Mouse (Mus musculus) liver, adult 2 months (tissue): ENCODE measurements around the gene Nedd4. TPM values are rescaled to one million over a fixed set of nuclear protein-coding genes. Genes with fewer than 3 reads are reported as not detected.

ENCODE experiments used
- DNase-seq: peaks from one replicate; pipeline ENCODE4 v3.0.0-alpha.2; 2011; ENCODE audit warnings: low read depth, low spot score; ENCODE audit errors: extremely low read depth
- H3K27ac ChIP-seq: fragments of 200-500 bp; replicated peaks from 2 replicates; pipeline ENCODE4 v1.5.1; 2012; ENCODE audit warnings: low read depth, mild to moderate bottlenecking, control low read depth, inconsistent platforms, low read length; ENCODE audit not compliant: insufficient read depth
- H3K27me3 ChIP-seq: fragments of 200-500 bp; 2 replicates; pipeline ENCODE4 v1.6.1; 2012; ENCODE audit warnings: mild to moderate bottlenecking, moderate library complexity, low read length, inconsistent platforms; ENCODE audit not compliant: control insufficient read depth, insufficient read depth
- H3K36me3 ChIP-seq: fragments of 200-500 bp; 2 replicates; pipeline ENCODE4 v1.6.1; 2012; ENCODE audit warnings: low read length, inconsistent platforms; ENCODE audit not compliant: control insufficient read depth, insufficient read depth
- H3K4me1 ChIP-seq: fragments of 200-500 bp; 2 replicates; pipeline ENCODE4 v1.6.1; 2011; ENCODE audit warnings: low read length; ENCODE audit not compliant: control insufficient read depth, insufficient read depth
- H3K4me3 ChIP-seq: fragments of 200-500 bp; 2 replicates; pipeline ENCODE4 v1.5.1; 2011; ENCODE audit warnings: low read depth, mild to moderate bottlenecking, control low read depth, low read length, moderate library complexity; ENCODE audit not compliant: insufficient read depth
- H3K79me2 ChIP-seq: fragments of 200-500 bp; 2 replicates; pipeline ENCODE4 v1.6.1; 2012; ENCODE audit warnings: inconsistent platforms, mild to moderate bottlenecking, low read length, moderate library complexity; ENCODE audit not compliant: control insufficient read depth, insufficient read depth
- H3K9ac ChIP-seq: fragments of 200-500 bp; 2 replicates; pipeline ENCODE4 v1.6.1; 2012; ENCODE audit warnings: low read depth, mild to moderate bottlenecking, control low read depth, inconsistent platforms, low read length
- CTCF ChIP-seq: fragments of 200-500 bp; IDR thresholded peaks from 2 replicates; pipeline ENCODE4 v1.5.1; 2011; ENCODE audit warnings: low read depth, low read length, control low read depth
- POLR2A ChIP-seq: fragments of 200-500 bp; IDR thresholded peaks from 2 replicates; pipeline ENCODE4 v1.6.1; 2011; ENCODE audit warnings: low read length, control low read depth; ENCODE audit not compliant: insufficient read depth; ENCODE audit errors: extremely low read depth
- WGBS: fragments of 180-500 bp; shearing (Covaris S2); methylation state at CpG from one replicate; pipeline ENCODE4 v1.1.7; 2018; 5-methylcytosine and 5-hydroxymethylcytosine counted together
- polyA plus RNA-seq: library from polyadenylated mRNA; depleted of rRNA; stranded (reverse); fragments of >200 nt; gene quantifications from 2 replicates; pipeline ENCODE4 v1.2.3, GENCODE M21; 2012
- total RNA-seq: library from RNA; depleted of rRNA; stranded (reverse); fragments of >200 nt; gene quantifications from 2 replicates; pipeline ENCODE4 v1.2.3, GENCODE M21; 2014

Gene Nedd4
- total and polyA plus RNA-seq, 2 experiments: 51.7 to 123 TPM

- 42% methylated on average over 3 of the region's 3 CpGs for WGBS
- Histone ChIP-seq H3K4me3 (no peak overlapping the region), H3K4me1 (no peaks in the 10 kb centered on the region), H3K79me2 (no peaks in the 10 kb centered on the region), H3K36me3 (peaks cover 67% of the 10 kb centered on the region), H3K9ac (no peak overlapping the region), H3K27me3 (no peaks in the 10 kb centered on the region), H3K27ac (no peak overlapping the region)
- peak; percentile 25 for DNase-seq
- peak; percentile 71; the same call in 1 of the 2 replicates for TF ChIP-seq CTCF
- no peak for TF ChIP-seq POLR2A
These were observed 71.8 kb downstream of the Nedd4 start for GRCm38 (mm10) chr9:72733966-72734365.

DNA sequence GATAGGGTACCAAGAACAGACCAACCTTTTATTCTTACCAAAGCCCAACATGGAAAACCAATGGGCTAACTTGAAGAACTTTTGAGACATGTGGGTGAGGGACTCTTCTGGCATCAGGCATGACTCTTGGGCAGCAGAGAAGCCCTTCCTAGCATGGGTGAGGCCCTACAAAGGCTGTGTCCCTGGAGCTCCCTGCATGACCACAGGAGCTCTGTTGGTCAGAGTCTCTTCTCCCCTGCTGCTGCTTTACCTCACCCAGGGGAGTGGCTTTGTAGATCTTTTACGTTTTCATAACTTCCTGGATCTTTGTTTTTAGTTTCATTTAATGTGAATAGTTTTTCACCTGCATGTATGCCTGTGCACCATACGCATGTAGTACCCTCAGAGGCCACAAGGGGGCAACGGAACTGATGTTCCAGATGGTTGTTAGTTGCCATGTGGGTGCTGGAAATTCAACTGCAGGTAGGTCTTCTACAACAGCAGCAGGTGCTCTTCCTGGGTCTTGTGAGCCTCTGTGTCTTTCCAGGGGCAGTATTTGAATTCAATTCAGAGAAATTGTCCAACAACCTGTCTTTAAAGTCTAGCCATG, 73.8 kb downstream of the Nedd4 start:
- H3K79me2 ChIP-seq: no peaks in the 10 kb centered on the region
- peak; percentile 30 for DNase-seq
- no peak overlapping the region for H3K27ac ChIP-seq
- no peak overlapping the region for H3K9ac ChIP-seq
- TF ChIP-seq CTCF (peak; percentile 71; the same call in 1 of the 2 replicates), POLR2A (no peak)
- no peak overlapping the region for H3K4me3 ChIP-seq
- H3K36me3 ChIP-seq: peaks cover 74% of the 10 kb centered on the region
- no peaks in the 10 kb centered on the region for H3K27me3 ChIP-seq
- 71% methylated on average over 3 of the region's 3 CpGs for WGBS
- H3K4me1 ChIP-seq: no peaks in the 10 kb centered on the region

GRCm38 (mm10) chr9:72741206-72741605, 79.1 kb downstream of the Nedd4 start:
- TF ChIP-seq POLR2A (no peak), CTCF (no peak)

DNA sequence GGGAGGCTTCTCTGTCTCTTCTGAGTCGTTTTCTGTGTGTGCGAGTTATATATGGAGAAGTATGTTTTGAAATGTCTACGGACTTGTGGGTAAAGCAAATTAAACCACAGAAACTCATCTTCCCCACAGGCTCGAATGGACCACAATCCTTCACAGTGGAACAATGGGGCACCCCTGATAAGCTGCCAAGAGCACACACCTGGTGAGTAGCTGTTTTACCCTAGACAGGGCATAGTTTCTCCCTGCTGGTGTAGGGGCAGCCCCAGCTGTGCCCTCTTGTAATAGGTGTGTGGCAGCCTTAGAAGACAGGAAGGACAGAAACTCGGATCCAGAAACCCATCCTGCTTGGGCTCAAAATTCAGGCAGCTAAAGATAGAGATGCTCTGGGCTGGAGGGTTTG, 84.1 kb downstream of the Nedd4 start:
- Histone ChIP-seq H3K27me3 (no peaks in the 10 kb centered on the region), H3K27ac (no peak overlapping the region), H3K9ac (no peak overlapping the region), H3K36me3 (peaks cover 57% of the 10 kb centered on the region), H3K79me2 (no peaks in the 10 kb centered on the region), H3K4me1 (no peaks in the 10 kb centered on the region), H3K4me3 (no peak overlapping the region)
- TF ChIP-seq POLR2A: no peak
- TF ChIP-seq CTCF: no peak
- WGBS: 83% methylated on average over 5 of the region's 5 CpGs
- no peak for DNase-seq

More at GRCm38 (mm10) chr9:72741206-72741605, 79.1 kb downstream of the Nedd4 start:
- Histone ChIP-seq H3K4me1 (no peaks in the 10 kb centered on the region), H3K9ac (no peak overlapping the region), H3K36me3 (peaks cover 86% of the 10 kb centered on the region), H3K4me3 (no peak overlapping the region), H3K79me2 (no peaks in the 10 kb centered on the region), H3K27me3 (no peaks in the 10 kb centered on the region), H3K27ac (no peak overlapping the region)
- 96% methylated on average over 6 of the region's 6 CpGs for WGBS
- DNase-seq: no peak

GRCm38 (mm10) chr9:72750272-72750671, 88.1 kb downstream of the Nedd4 start:
- Histone ChIP-seq H3K27me3 (no peaks in the 10 kb centered on the region), H3K36me3 (peaks cover 24% of the 10 kb centered on the region), H3K4me3 (no peak overlapping the region), H3K27ac (no peak overlapping the region), H3K79me2 (no peaks in the 10 kb centered on the region), H3K4me1 (no peaks in the 10 kb centered on the region), H3K9ac (no peak overlapping the region)
- no peak for TF ChIP-seq CTCF
- TF ChIP-seq POLR2A: no peak
- 75% methylated on average over 2 of the region's 2 CpGs for WGBS
- DNase-seq: no peak

DNA sequence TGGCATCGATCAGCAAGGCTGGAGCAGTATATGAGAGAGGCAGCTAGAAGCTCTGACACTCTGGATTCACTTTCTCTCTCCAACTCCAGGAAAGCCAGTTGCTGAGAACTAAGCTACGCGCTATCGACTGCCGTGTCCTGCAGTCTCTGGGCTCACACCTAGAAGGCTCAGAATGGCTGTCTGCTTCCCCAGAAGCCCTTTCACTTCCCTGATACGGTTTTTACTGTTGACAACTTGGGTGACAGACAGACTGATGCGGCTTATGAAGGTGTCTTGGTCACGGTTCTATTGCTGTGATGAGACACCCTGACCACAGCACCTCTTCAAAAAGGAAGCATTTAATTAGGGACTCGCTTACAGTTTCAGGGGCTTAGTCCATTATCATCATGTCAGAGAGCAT, 90.5 kb downstream of the Nedd4 start:
- Histone ChIP-seq H3K4me1 (no peaks in the 10 kb centered on the region), H3K4me3 (no peak overlapping the region), H3K27ac (no peak overlapping the region), H3K79me2 (no peaks in the 10 kb centered on the region), H3K27me3 (no peaks in the 10 kb centered on the region), H3K9ac (no peak overlapping the region), H3K36me3 (peaks cover 5% of the 10 kb centered on the region)
- no peak for DNase-seq
- WGBS: 72% methylated on average over 9 of the region's 9 CpGs
- TF ChIP-seq POLR2A: no peak
- no peak for TF ChIP-seq CTCF
